Mouse (Mus musculus): ENCODE measurements around the gene Mettl7b. TPM values are rescaled to one million over a fixed set of nuclear protein-coding genes. Genes with fewer than 3 reads are reported as not detected.

Gene Mettl7b
- 25.7 TPM for polyA plus RNA-seq (2014; fragmentation: Illumina TruSeq; extraction: RNeasy Lipid Tissue Mini Kit (QIAGEN cat#74804); ENCODE audit: low read depth, low replicate concordance)

GRCm38 (mm10) chr10:128960590-128961584 lies at the start of gene Mettl7b:
Gene Mettl7b (minus strand): TSS chr10:128960988.

GRCm38 (mm10) chr10:129010288-129010841 lies 49.6 kb upstream of the Mettl7b start, which contains the start of gene Olfr763:
Gene Olfr763 (plus strand): TSS chr10:129010791.

GRCm38 (mm10) chr10:128989131-128989530 lies 28.3 kb upstream of the Mettl7b start, which contains the start of gene Olfr9:
Gene Olfr9 (plus strand): TSS chr10:128989431.

GRCm38 (mm10) chr10:128933574-128933973 lies 27.2 kb downstream of the Mettl7b start, which contains the start of gene Itga7:
Gene Itga7 (plus strand): TSS chr10:128933818.

DNA sequence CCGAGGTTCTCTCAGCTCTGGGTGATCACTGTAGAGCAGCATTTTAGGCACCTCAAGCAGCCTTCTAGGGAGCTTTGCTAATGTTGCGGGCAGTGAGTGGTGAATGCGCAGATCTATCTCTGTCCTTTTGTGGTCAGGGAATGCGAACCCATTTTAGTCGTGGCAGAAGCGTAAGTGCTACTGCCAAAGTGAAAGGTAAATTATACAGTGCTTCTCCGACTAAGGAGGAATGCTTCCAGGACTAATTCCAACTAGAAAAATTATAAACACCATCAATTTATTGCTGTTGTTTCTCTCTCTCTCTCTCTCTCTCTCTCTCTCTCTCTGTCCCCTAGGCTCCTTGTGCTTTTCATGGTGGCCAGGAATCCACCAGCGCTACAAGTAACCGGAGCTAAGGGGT lies 36.9 kb downstream of the Mettl7b start, which contains the start of gene Bloc1s1:
Bloc1s1 (minus strand) TSS at position 101 of the 400 bp plus-strand sequence.

GRCm38 (mm10) chr10:128922822-128923012 lies 38.1 kb downstream of the Mettl7b start, which contains the start of gene Rdh5:
Gene Rdh5 (minus strand): TSS chr10:128922888.

Other genes starting within 250 kb of the Mettl7b start
- gene Dgka, start 216.1 kb downstream of the Mettl7b start, polyA plus RNA-seq (2014; fragmentation: Illumina TruSeq; extraction: RNeasy Lipid Tissue Mini Kit (QIAGEN cat#74804); ENCODE audit: low read depth, low replicate concordance) = 8.3 TPM
- gene Pym1, start 213.1 kb downstream of the Mettl7b start, polyA plus RNA-seq (2014; fragmentation: Illumina TruSeq; extraction: RNeasy Lipid Tissue Mini Kit (QIAGEN cat#74804); ENCODE audit: low read depth, low replicate concordance) = 0.57 TPM
- 0.36 TPM for gene Mmp19, start 170.1 kb downstream of the Mettl7b start, polyA plus RNA-seq (2014; fragmentation: Illumina TruSeq; extraction: RNeasy Lipid Tissue Mini Kit (QIAGEN cat#74804); ENCODE audit: low read depth, low replicate concordance)
- 33.2 TPM for gene Dnajc14, start 156.9 kb downstream of the Mettl7b start, polyA plus RNA-seq (2014; fragmentation: Illumina TruSeq; extraction: RNeasy Lipid Tissue Mini Kit (QIAGEN cat#74804); ENCODE audit: low read depth, low replicate concordance)
- gene Tmem198b, start 156.6 kb downstream of the Mettl7b start, polyA plus RNA-seq (2014; fragmentation: Illumina TruSeq; extraction: RNeasy Lipid Tissue Mini Kit (QIAGEN cat#74804); ENCODE audit: low read depth, low replicate concordance) = 2.6 TPM
- 248 TPM for gene Sarnp, start 143.7 kb downstream of the Mettl7b start, polyA plus RNA-seq (2014; fragmentation: Illumina TruSeq; extraction: RNeasy Lipid Tissue Mini Kit (QIAGEN cat#74804); ENCODE audit: low read depth, low replicate concordance)
- gene Ormdl2, start 139.3 kb downstream of the Mettl7b start, polyA plus RNA-seq (2014; fragmentation: Illumina TruSeq; extraction: RNeasy Lipid Tissue Mini Kit (QIAGEN cat#74804); ENCODE audit: low read depth, low replicate concordance) = 130 TPM
- gene Gdf11, start 69.3 kb downstream of the Mettl7b start, polyA plus RNA-seq (2014; fragmentation: Illumina TruSeq; extraction: RNeasy Lipid Tissue Mini Kit (QIAGEN cat#74804); ENCODE audit: low read depth, low replicate concordance) = 3.1 TPM
- gene Cd63, start 60.0 kb downstream of the Mettl7b start, polyA plus RNA-seq (2014; fragmentation: Illumina TruSeq; extraction: RNeasy Lipid Tissue Mini Kit (QIAGEN cat#74804); ENCODE audit: low read depth, low replicate concordance) = 1,560 TPM
- 5.7 TPM for gene Rdh5, start 38.1 kb downstream of the Mettl7b start, polyA plus RNA-seq (2014; fragmentation: Illumina TruSeq; extraction: RNeasy Lipid Tissue Mini Kit (QIAGEN cat#74804); ENCODE audit: low read depth, low replicate concordance)
- gene Bloc1s1, start 37.0 kb downstream of the Mettl7b start, polyA plus RNA-seq (2014; fragmentation: Illumina TruSeq; extraction: RNeasy Lipid Tissue Mini Kit (QIAGEN cat#74804); ENCODE audit: low read depth, low replicate concordance) = 12.2 TPM
- gene Itga7, start 27.2 kb downstream of the Mettl7b start, polyA plus RNA-seq (2014; fragmentation: Illumina TruSeq; extraction: RNeasy Lipid Tissue Mini Kit (QIAGEN cat#74804); ENCODE audit: low read depth, low replicate concordance) = 0.85 TPM
- not detected for gene Olfr9, start 28.4 kb upstream of the Mettl7b start, polyA plus RNA-seq (2014; fragmentation: Illumina TruSeq; extraction: RNeasy Lipid Tissue Mini Kit (QIAGEN cat#74804); ENCODE audit: low read depth, low replicate concordance)
- gene Olfr763, start 49.8 kb upstream of the Mettl7b start, polyA plus RNA-seq (2014; fragmentation: Illumina TruSeq; extraction: RNeasy Lipid Tissue Mini Kit (QIAGEN cat#74804); ENCODE audit: low read depth, low replicate concordance) = not detected
- not detected for gene Olfr764-ps1, start 78.9 kb upstream of the Mettl7b start, polyA plus RNA-seq (2014; fragmentation: Illumina TruSeq; extraction: RNeasy Lipid Tissue Mini Kit (QIAGEN cat#74804); ENCODE audit: low read depth, low replicate concordance)
- gene Olfr765, start 89.0 kb upstream of the Mettl7b start, polyA plus RNA-seq (2014; fragmentation: Illumina TruSeq; extraction: RNeasy Lipid Tissue Mini Kit (QIAGEN cat#74804); ENCODE audit: low read depth, low replicate concordance) = not detected
- not detected for gene Olfr766-ps1, start 108.0 kb upstream of the Mettl7b start, polyA plus RNA-seq (2014; fragmentation: Illumina TruSeq; extraction: RNeasy Lipid Tissue Mini Kit (QIAGEN cat#74804); ENCODE audit: low read depth, low replicate concordance)
- gene Olfr767, start 121.9 kb upstream of the Mettl7b start, polyA plus RNA-seq (2014; fragmentation: Illumina TruSeq; extraction: RNeasy Lipid Tissue Mini Kit (QIAGEN cat#74804); ENCODE audit: low read depth, low replicate concordance) = not detected
- gene Olfr768, start 138.4 kb upstream of the Mettl7b start, polyA plus RNA-seq (2014; fragmentation: Illumina TruSeq; extraction: RNeasy Lipid Tissue Mini Kit (QIAGEN cat#74804); ENCODE audit: low read depth, low replicate concordance) = not detected
- gene Olfr769, start 156.9 kb upstream of the Mettl7b start, polyA plus RNA-seq (2014; fragmentation: Illumina TruSeq; extraction: RNeasy Lipid Tissue Mini Kit (QIAGEN cat#74804); ENCODE audit: low read depth, low replicate concordance) = not detected
- not detected for gene Olfr770, start 178.0 kb upstream of the Mettl7b start, polyA plus RNA-seq (2014; fragmentation: Illumina TruSeq; extraction: RNeasy Lipid Tissue Mini Kit (QIAGEN cat#74804); ENCODE audit: low read depth, low replicate concordance)
- gene Olfr771, start 203.8 kb upstream of the Mettl7b start, polyA plus RNA-seq (2014; fragmentation: Illumina TruSeq; extraction: RNeasy Lipid Tissue Mini Kit (QIAGEN cat#74804); ENCODE audit: low read depth, low replicate concordance) = not detected
- not detected for gene Olfr772, start 216.9 kb upstream of the Mettl7b start, polyA plus RNA-seq (2014; fragmentation: Illumina TruSeq; extraction: RNeasy Lipid Tissue Mini Kit (QIAGEN cat#74804); ENCODE audit: low read depth, low replicate concordance)
- not detected for gene Olfr773, start 226.4 kb upstream of the Mettl7b start, polyA plus RNA-seq (2014; fragmentation: Illumina TruSeq; extraction: RNeasy Lipid Tissue Mini Kit (QIAGEN cat#74804); ENCODE audit: low read depth, low replicate concordance)

Data from kidney, adult 10 weeks (tissue).